Mouse (Mus musculus) erythroblast, embryonic 14.5 days (primary cell): Measurements from ENCODE around the gene Slc22a4. TPM values are rescaled to one million over a fixed set of nuclear protein-coding genes. Genes with fewer than 3 reads are reported as not detected.
"Not testable (repeated sequence)": the region's sequence is repeated elsewhere in the genome, so short reads cannot be mapped to it uniquely, and the experiment has no call there.

Source experiments
- H3K27me3 ChIP-seq: 2 replicates; pipeline ENCODE4 v1.6.1; 2012; ENCODE audit warnings: inconsistent platforms; ENCODE audit not compliant: control insufficient read depth
- H3K36me3 ChIP-seq: 2 replicates; pipeline ENCODE4 v1.6.1; 2012; ENCODE audit warnings: mild to moderate bottlenecking, inconsistent platforms; ENCODE audit not compliant: control insufficient read depth
- H3K4me1 ChIP-seq: 2 replicates; pipeline ENCODE4 v1.6.1; 2012; ENCODE audit warnings: inconsistent platforms; ENCODE audit not compliant: control insufficient read depth
- H3K4me3 ChIP-seq: replicated peaks from 2 replicates; pipeline ENCODE3; 2012; ENCODE audit warnings: moderate library complexity, mild to moderate bottlenecking, inconsistent platforms
- H3K9me3 ChIP-seq: 2 replicates; pipeline ENCODE4 v1.6.1; 2012; ENCODE audit warnings: low read length, inconsistent platforms, mixed read lengths; ENCODE audit not compliant: control insufficient read depth
- GATA1 ChIP-seq: IDR thresholded peaks from 2 replicates; pipeline ENCODE4 v1.6.1; 2012; ENCODE audit warnings: low read length, inconsistent platforms, mixed read lengths
- TAL1 ChIP-seq: IDR thresholded peaks from 3 replicates; pipeline ENCODE4 v1.6.1; 2012; ENCODE audit warnings: low read length, inconsistent platforms, mixed read lengths
- polyA plus RNA-seq: library from polyadenylated mRNA; stranded (reverse); fragments of >175 nt; gene quantifications from 2 replicates; pipeline ENCODE4 v1.2.3, GENCODE M21; 2012

The Slc22a4 gene
- polyA plus RNA-seq, 1 experiment = 12.5 TPM

GRCm38 (mm10) chr11:53956636-53957035 is 71.3 kb downstream of the Slc22a4 start:
- TF ChIP-seq GATA1 = no peak
- TF ChIP-seq TAL1 = no peak
- no peaks in the 10 kb centered on the region for H3K27me3 ChIP-seq
- H3K9me3 ChIP-seq = no peaks in the 10 kb centered on the region
- peaks cover 4% of the 10 kb centered on the region for H3K36me3 ChIP-seq
- no peak overlapping the region for H3K4me3 ChIP-seq
- H3K4me1 ChIP-seq = no peaks in the 10 kb centered on the region

GRCm38 (mm10) chr11:53954653-53955052 is 73.2 kb downstream of the Slc22a4 start:
- H3K36me3 ChIP-seq = peaks cover 8% of the 10 kb centered on the region
- H3K4me3 ChIP-seq = no peak overlapping the region
- no peak for TF ChIP-seq TAL1
- no peak for TF ChIP-seq GATA1
- no peaks in the 10 kb centered on the region for H3K4me1 ChIP-seq
- no peaks in the 10 kb centered on the region for H3K27me3 ChIP-seq
- H3K9me3 ChIP-seq = no peaks in the 10 kb centered on the region

DNA sequence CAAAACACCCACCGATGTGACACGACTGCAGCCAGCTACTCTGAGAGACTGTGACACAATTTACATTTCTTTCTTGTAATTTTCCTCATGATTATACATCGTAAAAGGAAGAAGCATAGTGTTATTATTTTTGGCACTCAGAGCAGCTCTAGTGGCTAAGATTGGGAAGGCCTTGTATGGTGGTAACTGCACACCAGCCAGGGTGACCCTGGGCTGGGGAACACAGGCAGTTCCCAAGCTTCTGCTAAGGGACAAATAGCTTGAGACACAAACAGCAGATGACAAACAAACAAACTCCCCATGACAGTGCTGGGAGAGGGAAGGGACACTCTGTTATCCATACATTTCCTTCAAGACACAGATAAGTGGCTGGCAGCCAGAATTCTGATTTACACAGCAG is 77.8 kb downstream of the Slc22a4 start:
- not testable (repeated sequence) for H3K9me3 ChIP-seq, H3K36me3 ChIP-seq, H3K4me3 ChIP-seq, H3K27me3 ChIP-seq, H3K4me1 ChIP-seq

Other genes with a start within 250 kb of the Slc22a4 start
- gene Gm12216, start 168.8 kb downstream of the Slc22a4 start, polyA plus RNA-seq = not detected in 2 replicates
- gene Slc22a5, start 136.4 kb downstream of the Slc22a4 start, polyA plus RNA-seq = 0.07 TPM in 1 of 2 replicates, not detected in the other
- gene Slc22a21, start 47.8 kb downstream of the Slc22a4 start, polyA plus RNA-seq = 0.26 and 0.77 TPM in 2 replicates
- 0.10 and 0.17 TPM in 2 replicates for gene Pdlim4, start 40.9 kb upstream of the Slc22a4 start, polyA plus RNA-seq
- not detected in 2 replicates for gene P4ha2, start 72.0 kb upstream of the Slc22a4 start, polyA plus RNA-seq
- gene Csf2, start 221.6 kb upstream of the Slc22a4 start, polyA plus RNA-seq = not detected in 2 replicates
- gene Il3, start 239.2 kb upstream of the Slc22a4 start, polyA plus RNA-seq = not detected in 2 replicates